Mouse (Mus musculus): ENCODE measurements around the gene Rapgef4. TPM values are rescaled to one million over a fixed set of nuclear protein-coding genes. Genes with fewer than 3 reads are reported as not detected.

The Rapgef4 gene
- polyA plus RNA-seq, 1 experiment: 9.2 TPM

DNA sequence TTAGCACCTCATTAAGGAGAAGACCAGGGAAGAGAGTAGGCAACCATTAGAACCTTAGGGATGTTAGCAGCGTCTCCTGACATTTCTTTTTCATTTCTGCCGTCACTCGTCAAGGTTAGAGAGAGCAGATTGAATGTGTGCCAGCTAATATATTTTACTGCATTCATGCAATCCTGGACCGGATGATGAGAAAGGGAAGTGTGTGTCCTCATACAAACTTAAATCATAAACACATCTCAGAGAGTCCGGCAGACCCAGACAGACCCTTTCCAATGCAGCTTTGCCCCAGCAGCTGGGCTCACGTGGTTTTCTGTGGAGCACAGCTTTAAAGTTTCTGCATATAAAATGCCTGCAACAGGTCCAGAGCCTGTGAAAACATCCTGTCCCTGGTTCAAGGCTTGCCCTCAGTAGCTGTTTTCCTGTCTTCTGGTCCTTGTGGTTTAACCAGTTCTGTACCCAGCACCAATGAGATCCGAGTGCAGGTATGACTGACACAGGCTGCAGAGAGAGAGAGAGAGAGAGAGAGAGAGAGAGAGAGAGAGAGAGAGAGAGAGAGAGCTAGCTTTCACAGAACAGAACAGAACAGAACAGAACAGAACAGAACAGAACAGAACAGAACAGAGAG lies 163.6 kb downstream of the Rapgef4 start:
- Histone ChIP-seq H3K4me3 (ENCODE audit: control insufficient read depth, insufficient read depth, low read length) (no peak overlapping the region), H3K36me3 (ENCODE audit: control insufficient read depth, insufficient read depth, low read length) (no peaks in the 10 kb centered on the region), H3K27ac (ENCODE audit: control insufficient read depth, insufficient read depth, low read length) (peak overlapping the region; percentile 88), H3K27me3 (ENCODE audit: control insufficient read depth, insufficient read depth, low read length) (no peaks in the 10 kb centered on the region), H3K4me1 (replicated peaks; ENCODE audit: control insufficient read depth, insufficient read depth, low read length) (peaks cover 15% of the 10 kb centered on the region)
- no peak for TF ChIP-seq CTCF (IDR thresholded peaks at IDR 0.05; ENCODE audit: borderline replicate concordance, control insufficient read depth, extremely low read depth, insufficient read depth, low read length, poor library complexity)
- no peak for TF ChIP-seq POLR2A (IDR thresholded peaks at IDR 0.05; ENCODE audit: control insufficient read depth, extremely low read depth, insufficient read depth, low read length, poor library complexity)
- WGBS: 24% methylated on average over 7 of the region's 7 CpGs
- DNase-seq: peak; percentile 48

DNA sequence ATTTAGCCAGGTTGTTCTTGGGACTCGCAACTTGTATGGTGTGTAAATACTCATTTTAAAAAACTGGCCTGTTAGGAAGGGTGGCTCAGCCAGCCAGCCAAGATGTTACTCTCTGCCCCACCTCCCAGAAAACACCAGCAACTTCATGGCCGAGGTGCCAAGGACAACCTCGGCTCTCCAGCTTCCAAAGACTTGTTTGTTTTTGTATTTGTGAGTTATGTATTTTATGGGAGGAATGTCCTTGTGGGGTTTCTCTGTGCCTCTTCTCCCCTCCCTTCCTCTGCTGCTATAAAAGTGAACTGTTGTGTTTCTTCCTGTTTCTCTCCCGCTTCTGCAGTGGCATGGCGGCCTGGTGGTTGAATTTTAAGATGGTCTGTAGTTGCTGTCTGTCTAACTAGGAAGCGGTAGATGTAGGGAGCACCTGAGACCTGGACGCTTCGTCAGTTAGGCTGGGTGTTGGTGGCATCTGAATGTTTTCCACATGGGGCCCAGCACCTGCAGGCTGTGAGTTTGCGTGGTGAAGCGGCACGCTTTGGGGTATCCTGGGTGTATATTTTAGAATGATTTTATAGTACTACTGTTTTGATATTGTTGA lies 164.3 kb downstream of the Rapgef4 start:
- Histone ChIP-seq H3K27me3 (ENCODE audit: control insufficient read depth, insufficient read depth, low read length) (no peaks in the 10 kb centered on the region), H3K4me3 (ENCODE audit: control insufficient read depth, insufficient read depth, low read length) (peak overlapping the region; percentile 13; the same call in 1 of the 2 replicates), H3K36me3 (ENCODE audit: control insufficient read depth, insufficient read depth, low read length) (no peaks in the 10 kb centered on the region), H3K27ac (ENCODE audit: control insufficient read depth, insufficient read depth, low read length) (peak overlapping the region; percentile 88), H3K4me1 (replicated peaks; ENCODE audit: control insufficient read depth, insufficient read depth, low read length) (peaks cover 15% of the 10 kb centered on the region)
- DNase-seq: peak; percentile 51
- 23% methylated on average over 11 of the region's 11 CpGs for WGBS
- TF ChIP-seq POLR2A (IDR thresholded peaks at IDR 0.05; ENCODE audit: control insufficient read depth, extremely low read depth, insufficient read depth, low read length, poor library complexity) (no peak), CTCF (IDR thresholded peaks at IDR 0.05; ENCODE audit: borderline replicate concordance, control insufficient read depth, extremely low read depth, insufficient read depth, low read length, poor library complexity) (no peak)

DNA sequence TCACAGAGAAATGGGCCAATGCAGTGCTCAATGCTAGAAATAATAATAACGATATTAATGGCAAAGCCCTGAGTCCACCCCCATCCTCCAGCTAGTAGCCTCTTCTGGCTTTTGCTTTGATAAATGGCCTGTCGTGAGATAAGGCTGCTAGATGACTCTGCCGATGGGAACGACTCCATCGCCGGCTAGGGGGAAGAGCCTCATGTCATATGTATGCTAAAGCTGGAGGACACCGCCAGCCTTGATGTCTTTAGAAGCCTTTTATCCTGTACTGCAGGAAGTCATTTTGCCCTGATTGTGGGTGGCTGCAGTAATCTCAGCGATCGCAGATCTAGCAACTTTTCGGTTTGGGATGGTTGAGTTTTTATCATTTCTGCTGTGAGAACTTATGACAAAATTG lies 165.0 kb downstream of the Rapgef4 start:
- WGBS: 26% methylated on average over 10 of the region's 10 CpGs
- Histone ChIP-seq H3K36me3 (ENCODE audit: control insufficient read depth, insufficient read depth, low read length) (no peaks in the 10 kb centered on the region), H3K27me3 (ENCODE audit: control insufficient read depth, insufficient read depth, low read length) (no peaks in the 10 kb centered on the region), H3K4me1 (replicated peaks; ENCODE audit: control insufficient read depth, insufficient read depth, low read length) (peaks cover 15% of the 10 kb centered on the region), H3K27ac (ENCODE audit: control insufficient read depth, insufficient read depth, low read length) (peak overlapping the region; percentile 45; the same call in 1 of the 2 replicates), H3K4me3 (ENCODE audit: control insufficient read depth, insufficient read depth, low read length) (peak overlapping the region; percentile 24; the same call in 1 of the 2 replicates)
- TF ChIP-seq CTCF (IDR thresholded peaks at IDR 0.05; ENCODE audit: borderline replicate concordance, control insufficient read depth, extremely low read depth, insufficient read depth, low read length, poor library complexity) (no peak), POLR2A (IDR thresholded peaks at IDR 0.05; ENCODE audit: control insufficient read depth, extremely low read depth, insufficient read depth, low read length, poor library complexity) (no peak)
- no peak for DNase-seq

GRCm38 (mm10) chr2:72147246-72147645 lies 166.2 kb downstream of the Rapgef4 start:
- H3K27ac ChIP-seq (ENCODE audit: control insufficient read depth, insufficient read depth, low read length): no peak overlapping the region
- peaks cover 20% of the 10 kb centered on the region for H3K4me1 ChIP-seq (replicated peaks; ENCODE audit: control insufficient read depth, insufficient read depth, low read length)
- H3K27me3 ChIP-seq (ENCODE audit: control insufficient read depth, insufficient read depth, low read length): no peaks in the 10 kb centered on the region
- 90% methylated on average over 7 of the region's 7 CpGs for WGBS
- H3K4me3 ChIP-seq (ENCODE audit: control insufficient read depth, insufficient read depth, low read length): no peak overlapping the region
- DNase-seq: no peak
- TF ChIP-seq CTCF (IDR thresholded peaks at IDR 0.05; ENCODE audit: borderline replicate concordance, control insufficient read depth, extremely low read depth, insufficient read depth, low read length, poor library complexity) (no peak), POLR2A (IDR thresholded peaks at IDR 0.05; ENCODE audit: control insufficient read depth, extremely low read depth, insufficient read depth, low read length, poor library complexity) (no peak)
- H3K36me3 ChIP-seq (ENCODE audit: control insufficient read depth, insufficient read depth, low read length): no peaks in the 10 kb centered on the region

DNA sequence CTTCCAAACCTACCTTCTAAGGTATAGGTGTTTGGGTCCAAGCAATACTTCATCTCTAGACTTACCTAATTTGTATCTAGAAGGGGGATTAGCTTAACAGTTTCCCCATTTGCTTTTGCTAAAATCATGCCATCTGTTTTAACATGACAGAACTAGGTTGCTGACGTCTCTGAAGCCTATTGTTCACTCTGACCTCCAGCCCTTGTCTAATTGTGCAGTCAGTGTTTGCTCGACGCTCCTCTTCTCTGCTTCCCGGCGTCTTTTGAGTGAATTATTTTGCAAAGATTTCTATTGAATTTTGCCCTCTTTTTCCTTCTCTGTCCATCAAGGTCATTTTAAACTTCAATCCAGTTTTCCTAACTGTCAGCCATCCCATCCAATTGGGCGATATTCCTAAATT lies 166.7 kb downstream of the Rapgef4 start:
- Histone ChIP-seq H3K4me3 (ENCODE audit: control insufficient read depth, insufficient read depth, low read length) (no peak overlapping the region), H3K27me3 (ENCODE audit: control insufficient read depth, insufficient read depth, low read length) (no peaks in the 10 kb centered on the region), H3K27ac (ENCODE audit: control insufficient read depth, insufficient read depth, low read length) (no peak overlapping the region), H3K4me1 (replicated peaks; ENCODE audit: control insufficient read depth, insufficient read depth, low read length) (peaks cover 20% of the 10 kb centered on the region), H3K36me3 (ENCODE audit: control insufficient read depth, insufficient read depth, low read length) (no peaks in the 10 kb centered on the region)
- no peak for DNase-seq
- TF ChIP-seq CTCF (IDR thresholded peaks at IDR 0.05; ENCODE audit: borderline replicate concordance, control insufficient read depth, extremely low read depth, insufficient read depth, low read length, poor library complexity): no peak
- TF ChIP-seq POLR2A (IDR thresholded peaks at IDR 0.05; ENCODE audit: control insufficient read depth, extremely low read depth, insufficient read depth, low read length, poor library complexity): no peak
- 95% methylated on average over 6 of the region's 6 CpGs for WGBS

DNA sequence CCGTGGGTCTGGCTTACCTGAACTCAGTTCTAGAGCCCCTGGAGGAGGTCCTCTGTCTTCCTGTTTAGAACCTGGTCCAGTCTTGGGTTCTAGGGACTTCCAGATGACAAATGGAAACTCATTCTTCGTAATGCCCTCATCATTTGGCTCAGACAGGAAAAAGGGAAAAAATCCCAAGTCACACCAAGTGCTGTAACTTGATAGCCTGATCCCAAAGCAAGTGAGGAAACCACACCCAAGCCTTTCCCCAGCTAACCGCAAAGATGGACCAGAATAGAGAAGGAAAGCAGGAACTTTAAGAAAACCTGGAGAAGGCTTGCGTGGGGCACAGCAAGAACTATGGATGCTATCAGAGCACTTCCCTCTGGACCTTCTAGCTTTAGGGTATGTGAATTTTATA lies 167.6 kb downstream of the Rapgef4 start:
- 86% methylated on average over 4 of the region's 4 CpGs for WGBS
- Histone ChIP-seq H3K36me3 (ENCODE audit: control insufficient read depth, insufficient read depth, low read length) (no peaks in the 10 kb centered on the region), H3K27ac (ENCODE audit: control insufficient read depth, insufficient read depth, low read length) (no peak overlapping the region), H3K4me1 (replicated peaks; ENCODE audit: control insufficient read depth, insufficient read depth, low read length) (peaks cover 20% of the 10 kb centered on the region), H3K27me3 (ENCODE audit: control insufficient read depth, insufficient read depth, low read length) (no peaks in the 10 kb centered on the region), H3K4me3 (ENCODE audit: control insufficient read depth, insufficient read depth, low read length) (no peak overlapping the region)
- DNase-seq: no peak
- no peak for TF ChIP-seq CTCF (IDR thresholded peaks at IDR 0.05; ENCODE audit: borderline replicate concordance, control insufficient read depth, extremely low read depth, insufficient read depth, low read length, poor library complexity)

Measured in thymus, adult 2 months (tissue).